Mouse (Mus musculus) olfactory bulb, adult 2 months (tissue): Measurements from ENCODE around the gene A930033H14Rik. TPM values are rescaled to one million over a fixed set of nuclear protein-coding genes. Genes with fewer than 3 reads are reported as not detected.

Source experiments
- H3K27ac ChIP-seq: fragments of 200-500 bp; 2 replicates; pipeline ENCODE4 v1.5.1; 2012; ENCODE audit warnings: low read depth, low read length; ENCODE audit not compliant: insufficient read depth
- H3K4me1 ChIP-seq: fragments of 200-500 bp; 2 replicates; pipeline ENCODE4 v1.6.1; 2012; ENCODE audit warnings: low read length; ENCODE audit not compliant: control insufficient read depth, insufficient read depth
- H3K4me3 ChIP-seq: fragments of 200-500 bp; 2 replicates; pipeline ENCODE4 v1.5.1; 2012; ENCODE audit warnings: mild to moderate bottlenecking, low read depth, low read length, moderate library complexity; ENCODE audit not compliant: insufficient read depth
- CTCF ChIP-seq: fragments of 200-500 bp; IDR thresholded peaks from 2 replicates; pipeline ENCODE4 v1.5.1; 2012; ENCODE audit warnings: low read depth, mild to moderate bottlenecking, low read length, moderate library complexity; ENCODE audit not compliant: insufficient read depth
- POLR2A ChIP-seq: fragments of 200-500 bp; IDR thresholded peaks from 2 replicates; pipeline ENCODE4 v1.6.1; 2012; ENCODE audit warnings: mild to moderate bottlenecking, low read depth, low read length, moderate library complexity; ENCODE audit not compliant: insufficient read depth
- WGBS: fragments of 180-500 bp; shearing (Covaris S2); methylation state at CpG from one replicate; pipeline ENCODE4 v1.1.7; 2018; 5-methylcytosine and 5-hydroxymethylcytosine counted together
- polyA plus RNA-seq: library from polyadenylated mRNA; stranded (reverse); fragments of >200 nt; gene quantifications from 2 replicates; pipeline ENCODE4 v1.2.4, GENCODE M21; 2012; ENCODE audit warnings: low replicate concordance; ENCODE audit not compliant: missing spikeins, insufficient read depth, insufficient read length

A930033H14Rik gene
- polyA plus RNA-seq, 1 experiment, result not detected

DNA sequence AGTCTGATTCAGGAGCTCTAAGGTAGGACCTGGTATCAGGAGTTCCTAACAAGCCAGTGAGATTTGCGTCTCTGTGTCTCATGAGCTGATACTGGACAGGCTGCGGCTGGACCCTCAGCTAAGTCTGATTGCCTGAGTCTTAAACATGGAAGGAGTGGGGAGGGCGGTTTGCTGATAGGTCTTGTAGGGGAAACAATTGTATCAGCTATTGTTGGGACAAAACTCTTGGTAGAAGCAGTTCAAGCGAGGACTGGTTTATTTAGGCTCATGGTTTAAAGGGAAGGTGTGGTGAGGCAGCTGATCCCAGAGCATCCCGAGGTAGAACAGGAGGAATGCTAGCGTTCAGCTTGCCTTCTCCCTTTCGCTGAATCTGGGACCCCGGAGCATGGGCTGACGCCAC lies 8.2 kb upstream of the A930033H14Rik start:
- no peak for TF ChIP-seq POLR2A
- no peak for TF ChIP-seq CTCF
- WGBS, result 95% methylated on average over 9 of the region's 9 CpGs

GRCm38 (mm10) chr10:69220296-69220695 lies 7.4 kb upstream of the A930033H14Rik start:
- WGBS, result 84% methylated on average over 6 of the region's 6 CpGs
- TF ChIP-seq POLR2A (no peak), CTCF (no peak)
- Histone ChIP-seq H3K4me3 (no peak overlapping the region), H3K27ac (no peak overlapping the region), H3K4me1 (no peaks in the 10 kb centered on the region)

More for the DNA sequence above, 8.2 kb upstream of the A930033H14Rik start:
- H3K4me3 ChIP-seq, result no peak overlapping the region
- no peaks in the 10 kb centered on the region for H3K4me1 ChIP-seq
- H3K27ac ChIP-seq, result no peak overlapping the region

DNA sequence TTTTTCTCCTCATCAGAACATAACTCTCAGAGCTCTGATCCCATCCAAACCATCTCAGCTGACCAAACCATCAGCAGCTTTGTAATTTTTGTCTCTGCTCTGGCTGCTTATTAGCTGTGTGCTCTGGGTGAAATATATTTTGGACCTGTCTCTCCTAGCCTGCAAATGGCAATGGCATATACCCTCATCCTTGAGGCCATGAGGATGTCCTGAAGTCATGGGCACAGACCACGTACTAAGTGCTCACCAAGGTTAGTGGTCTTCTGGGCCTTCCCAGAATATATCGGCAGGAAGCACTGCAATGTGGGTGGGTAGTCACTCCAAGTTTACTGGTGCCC lies 6.4 kb upstream of the A930033H14Rik start:
- 97% methylated on average over 2 of the region's 2 CpGs for WGBS
- Histone ChIP-seq H3K27ac (no peak overlapping the region), H3K4me3 (no peak overlapping the region), H3K4me1 (no peaks in the 10 kb centered on the region)
- TF ChIP-seq POLR2A (no peak), CTCF (no peak)

GRCm38 (mm10) chr10:69218458-69219288 lies 5.8 kb upstream of the A930033H14Rik start:
- Histone ChIP-seq H3K4me3 (no peak overlapping the region), H3K4me1 (peaks cover 1% of the 10 kb centered on the region), H3K27ac (no peak overlapping the region)
- TF ChIP-seq CTCF (no peak), POLR2A (no peak)
- 91% methylated on average over 14 of the region's 14 CpGs for WGBS

DNA sequence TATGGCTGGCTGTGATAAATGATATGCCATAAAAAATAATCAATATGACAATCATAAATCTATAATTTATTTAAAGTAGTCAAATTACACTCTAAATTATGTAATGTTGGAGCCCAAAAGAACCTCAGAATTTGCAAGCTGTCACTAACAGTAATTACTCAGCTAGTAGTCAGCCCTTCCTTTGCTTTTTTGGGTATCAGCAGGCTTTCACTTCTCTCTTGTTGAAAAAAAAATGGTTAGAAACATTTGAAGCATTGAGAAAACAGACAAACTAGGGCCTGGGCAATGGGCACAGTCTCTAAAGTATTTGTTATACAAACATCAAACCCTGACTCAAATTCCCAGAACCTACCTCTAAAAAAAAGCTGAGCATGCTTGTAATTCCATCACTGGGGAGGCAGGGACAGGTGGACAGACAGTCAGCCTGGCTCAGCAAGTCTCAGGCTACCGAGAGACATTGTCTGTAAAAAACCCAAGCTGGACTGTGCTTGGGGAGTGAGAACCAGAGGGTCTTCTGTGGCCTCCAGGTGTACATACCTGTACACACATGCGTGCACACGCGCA lies 4.3 kb upstream of the A930033H14Rik start:
- TF ChIP-seq CTCF, result no peak
- no peak for TF ChIP-seq POLR2A
- no peak overlapping the region for H3K27ac ChIP-seq
- WGBS, result 87% methylated on average over 4 of the region's 4 CpGs
- H3K4me1 ChIP-seq, result peaks cover 6% of the 10 kb centered on the region
- no peak overlapping the region for H3K4me3 ChIP-seq

DNA sequence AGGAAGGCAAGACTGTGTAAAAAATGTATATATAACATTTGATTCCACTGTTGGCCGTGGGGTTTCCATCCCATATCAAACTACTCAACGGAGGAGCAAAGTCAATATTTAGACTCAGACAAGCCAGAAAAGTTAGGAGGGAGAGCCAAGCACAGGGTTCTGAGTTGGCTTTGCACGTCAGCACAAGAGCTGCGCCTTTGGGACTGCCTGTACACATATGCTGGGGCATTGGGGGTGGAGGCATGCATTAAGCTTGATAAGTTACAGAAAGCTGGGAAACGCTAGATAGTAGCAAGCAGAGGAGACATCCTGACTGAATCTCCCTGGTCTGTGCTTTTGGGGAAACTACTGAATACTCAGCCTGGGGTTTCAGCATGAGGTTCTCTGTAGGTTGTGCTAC lies 1.1 kb upstream of the A930033H14Rik start:
- Histone ChIP-seq H3K4me3 (0 out of 2 replicates have a peak overlapping the region, but pooled peaks have one; percentile 80), H3K27ac (no peak overlapping the region), H3K4me1 (peaks cover 8% of the 10 kb centered on the region)
- TF ChIP-seq POLR2A (no peak), CTCF (no peak)
- WGBS, result 31% methylated on average over 5 of the region's 5 CpGs

GRCm38 (mm10) chr10:69213451-69213877 lies 566 bp upstream of the A930033H14Rik start:
- 0 out of 2 replicates have a peak overlapping the region, but pooled peaks have one; percentile 81 for H3K27ac ChIP-seq
- WGBS, result 2% methylated on average over 21 of the region's 21 CpGs
- peaks cover 8% of the 10 kb centered on the region for H3K4me1 ChIP-seq
- TF ChIP-seq POLR2A, result no peak
- TF ChIP-seq CTCF, result no peak
- H3K4me3 ChIP-seq, result peak overlapping the region; percentile 80

DNA sequence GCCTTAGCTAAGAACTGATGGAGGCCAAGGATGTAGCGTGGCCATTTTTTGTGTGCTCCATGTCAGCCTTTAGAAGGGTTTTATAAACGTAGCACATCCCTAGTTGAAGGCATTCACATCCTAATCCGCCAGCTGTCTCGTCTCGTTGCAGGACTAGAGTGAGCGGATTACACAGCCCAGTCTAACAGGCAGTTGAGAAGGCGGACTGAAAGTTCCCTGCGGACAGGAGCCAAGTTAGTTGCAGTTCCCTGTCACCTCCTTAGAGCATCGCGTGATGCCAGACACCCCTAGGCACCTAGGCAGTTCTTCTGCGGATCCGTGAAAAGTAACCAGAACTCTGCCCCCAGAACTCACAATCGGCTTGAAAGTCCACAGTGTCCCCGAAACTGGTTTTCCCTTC lies 922 bp downstream of the A930033H14Rik start:
- TF ChIP-seq POLR2A (no peak), CTCF (no peak)
- WGBS, result 22% methylated on average over 14 of the region's 14 CpGs
- peaks cover 8% of the 10 kb centered on the region for H3K4me1 ChIP-seq
- peak overlapping the region; percentile 80 for H3K4me3 ChIP-seq
- H3K27ac ChIP-seq, result no peak overlapping the region

DNA sequence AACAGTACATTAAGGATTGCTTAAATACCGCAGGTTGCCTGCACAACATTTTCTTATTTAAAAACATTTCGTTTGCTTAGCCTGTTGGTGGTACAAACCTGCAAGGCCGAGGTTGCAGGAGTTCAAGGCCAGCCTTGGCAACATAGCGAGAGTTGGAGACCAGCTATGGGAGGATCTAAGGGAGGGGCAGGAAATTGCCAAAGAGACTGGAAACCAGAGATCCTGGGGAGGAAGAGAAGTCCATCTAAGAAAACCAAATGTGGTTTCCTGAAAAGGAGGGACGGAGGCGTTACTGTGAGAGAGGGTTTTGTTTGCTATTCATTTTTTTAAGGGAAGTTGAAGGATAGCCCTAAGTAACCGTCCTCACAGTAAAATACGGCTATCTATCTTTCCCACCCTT lies 1.3 kb downstream of the A930033H14Rik start:
- Histone ChIP-seq H3K27ac (no peak overlapping the region), H3K4me1 (peaks cover 8% of the 10 kb centered on the region), H3K4me3 (no peak overlapping the region)
- TF ChIP-seq POLR2A (no peak), CTCF (no peak)
- WGBS, result 84% methylated on average over 8 of the region's 8 CpGs
